Mouse (Mus musculus): ENCODE measurements around the gene Abca9.

Abca9 gene

DNA sequence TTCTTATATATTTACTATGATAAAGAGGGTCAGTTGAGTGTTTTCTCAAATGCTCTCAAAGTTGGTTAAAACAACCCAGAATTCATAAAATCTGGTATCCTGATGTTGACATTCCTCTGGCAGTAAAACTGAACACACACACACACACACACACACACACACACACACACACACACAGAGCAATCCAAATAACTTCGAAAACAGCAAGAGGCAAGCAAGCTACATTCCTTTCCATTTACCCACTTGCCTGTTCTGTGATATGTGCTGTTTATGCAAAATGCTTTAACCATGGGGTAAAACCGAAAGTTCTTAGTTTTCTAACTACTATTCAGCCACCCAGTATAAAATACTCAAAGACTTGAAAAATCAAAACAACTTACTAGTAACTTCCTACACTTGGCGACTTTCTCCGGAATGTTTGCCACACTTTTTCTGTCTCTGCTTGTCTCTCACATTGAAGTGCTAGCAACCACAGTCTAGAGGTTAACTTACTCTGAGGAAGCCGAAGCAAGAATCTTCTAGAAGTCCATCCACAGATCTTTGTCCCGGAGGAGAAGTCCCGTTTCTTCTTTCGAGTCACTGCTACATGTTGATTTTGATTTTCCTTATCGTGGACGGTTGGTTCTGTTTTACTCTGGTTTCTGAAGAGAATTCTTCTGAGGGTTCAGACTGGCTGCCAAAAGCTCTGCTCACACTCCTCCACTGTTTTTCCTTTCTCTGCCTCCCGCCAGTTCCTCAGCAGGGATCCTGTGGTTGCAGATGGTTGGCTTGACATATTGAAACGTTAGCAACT is at the start of gene Abca9:
Gene Abca9, minus strand, starts transcription at position 738 of the 793 bp plus-strand sequence.
- peak; percentile 13 to 14 for DNase-seq

DNA sequence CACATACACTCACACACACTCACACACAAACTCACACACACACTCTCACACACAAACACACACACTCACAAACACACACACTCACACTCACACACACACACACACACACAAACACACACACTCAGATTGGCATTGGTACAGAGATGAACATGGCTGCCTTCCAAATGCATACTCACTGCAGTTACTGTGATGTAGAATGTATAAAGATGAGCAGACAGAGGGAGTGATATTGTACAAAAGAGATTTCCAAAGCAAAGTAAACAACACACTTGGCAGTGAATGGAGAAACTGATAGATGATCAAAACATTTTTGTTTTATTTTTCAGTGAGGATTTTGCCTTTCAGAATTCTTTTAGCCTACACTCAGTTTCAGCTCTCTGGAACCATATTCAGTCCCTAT is 49.1 kb upstream of the Abca9 start:
- DNase-seq: no peak

GRCm38 (mm10) chr11:110203930-110204329 is 35.9 kb upstream of the Abca9 start:
- DNase-seq: no peak

DNA sequence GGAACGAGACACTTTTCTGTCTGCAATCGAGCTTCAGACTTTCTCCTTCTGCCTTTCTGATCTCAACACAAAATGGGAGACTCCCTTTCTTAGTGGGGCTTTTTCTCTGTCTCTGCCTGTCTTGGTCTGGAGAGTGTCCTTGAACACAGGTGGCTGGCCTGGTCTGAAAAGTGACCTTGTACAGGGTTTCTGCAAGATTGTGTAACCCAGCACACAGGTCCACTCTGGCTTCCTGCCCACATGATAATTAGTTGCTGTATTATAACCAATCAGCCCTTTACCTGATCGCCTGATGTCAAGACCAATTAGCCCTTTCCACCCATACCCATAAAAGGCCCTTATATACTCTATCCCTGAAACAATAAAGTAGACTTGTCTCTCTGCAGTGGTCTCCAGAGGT is 30.9 kb upstream of the Abca9 start:
- no peak for DNase-seq

DNA sequence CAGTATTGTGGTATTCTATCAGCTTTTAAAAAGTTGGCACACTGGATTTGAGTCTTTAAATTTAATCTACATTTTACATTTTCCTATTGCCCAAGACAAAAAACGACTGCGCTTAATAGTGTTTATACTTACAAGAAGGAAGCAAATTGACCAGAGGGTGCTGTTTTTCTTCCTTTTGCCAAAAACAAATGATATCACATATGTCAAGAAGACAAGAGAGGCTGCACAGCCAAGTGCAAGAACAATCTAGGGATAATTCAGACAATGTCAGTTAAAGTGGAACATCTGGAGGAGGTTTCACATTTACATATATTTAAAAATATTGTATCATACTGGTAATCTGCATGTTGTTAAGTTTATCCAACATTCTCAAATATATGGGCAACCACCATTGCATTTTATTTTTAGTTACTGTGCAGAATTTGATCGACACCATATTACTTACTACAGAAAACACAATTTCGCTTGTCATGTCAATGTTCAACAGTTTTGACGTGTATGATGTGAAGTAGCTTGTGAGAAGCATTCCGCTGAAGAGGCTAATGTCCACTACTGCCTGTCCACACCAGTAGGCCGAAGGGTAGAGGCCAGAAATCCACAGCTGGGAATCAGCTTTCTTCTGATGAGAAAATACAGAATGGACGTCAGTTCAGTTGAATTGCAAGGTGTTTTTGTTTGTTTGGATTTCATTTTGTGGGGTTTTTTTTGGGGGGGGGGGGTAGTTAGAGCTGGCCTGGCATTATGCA is 28.7 kb upstream of the Abca9 start:
- no peak for DNase-seq

DNA sequence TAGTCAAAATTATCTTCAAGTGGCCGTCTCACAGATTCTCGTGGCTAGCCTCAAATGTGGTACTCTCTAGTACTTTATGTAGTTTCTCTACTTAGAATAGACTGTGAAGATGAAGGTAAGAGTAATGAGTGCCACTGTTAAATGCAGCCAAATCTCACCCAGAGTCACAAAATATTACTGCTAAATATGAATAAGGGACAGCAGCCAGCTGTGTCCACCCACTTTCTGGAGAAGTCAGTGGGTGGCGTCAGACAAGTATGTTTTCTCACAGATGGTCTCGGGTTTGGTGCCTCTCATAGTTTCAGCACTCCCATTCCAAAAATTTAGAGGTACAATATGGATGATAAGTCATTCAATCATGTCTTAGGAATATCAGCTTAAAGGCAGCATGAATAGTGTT is 27.3 kb upstream of the Abca9 start:
- no peak for DNase-seq

DNA sequence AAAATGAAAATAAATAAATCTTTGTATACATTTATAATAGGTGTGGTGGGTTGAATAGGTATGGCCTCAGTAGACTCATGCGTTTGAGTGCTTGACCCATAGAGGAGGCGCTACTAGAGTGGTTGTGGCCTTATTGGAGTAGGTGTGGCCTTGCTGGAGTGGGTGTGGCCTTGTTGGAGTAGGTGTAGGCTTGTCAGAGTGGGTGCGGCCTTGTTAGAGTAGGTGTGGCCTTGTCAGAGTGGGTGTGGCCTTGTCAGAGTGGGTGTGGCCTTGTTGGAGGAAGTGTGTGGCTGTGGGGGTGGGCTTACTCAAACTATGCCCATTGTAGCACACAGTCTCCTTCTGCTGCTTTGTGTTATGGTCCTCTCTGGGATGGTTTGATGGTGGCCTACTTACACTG is 3.2 kb upstream of the Abca9 start:
- DNase-seq: no peak

DNA sequence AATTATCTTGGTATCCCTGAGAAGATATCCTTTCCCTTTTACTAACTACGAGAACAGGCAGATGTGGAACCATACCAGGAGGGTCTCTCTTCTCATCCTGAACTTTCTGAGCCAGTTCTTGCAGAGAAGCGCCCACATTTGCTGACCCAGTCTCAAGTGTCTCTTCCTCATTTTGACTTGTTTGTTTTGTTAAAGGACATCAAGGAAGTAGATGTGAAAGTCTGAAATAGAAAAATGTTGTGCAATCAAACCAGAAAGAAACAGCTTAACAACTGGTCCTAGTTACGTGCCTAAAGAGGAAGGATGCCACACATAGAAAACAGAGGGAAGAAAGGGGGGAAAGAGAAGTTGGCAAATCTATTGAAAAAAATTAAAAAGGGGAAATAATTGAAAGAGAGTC is 2.2 kb downstream of the Abca9 start:
- no peak for DNase-seq

- no peak for DNase-seq
Observed at GRCm38 (mm10) chr11:110165409-110165808, 2.6 kb downstream of the Abca9 start.

DNA sequence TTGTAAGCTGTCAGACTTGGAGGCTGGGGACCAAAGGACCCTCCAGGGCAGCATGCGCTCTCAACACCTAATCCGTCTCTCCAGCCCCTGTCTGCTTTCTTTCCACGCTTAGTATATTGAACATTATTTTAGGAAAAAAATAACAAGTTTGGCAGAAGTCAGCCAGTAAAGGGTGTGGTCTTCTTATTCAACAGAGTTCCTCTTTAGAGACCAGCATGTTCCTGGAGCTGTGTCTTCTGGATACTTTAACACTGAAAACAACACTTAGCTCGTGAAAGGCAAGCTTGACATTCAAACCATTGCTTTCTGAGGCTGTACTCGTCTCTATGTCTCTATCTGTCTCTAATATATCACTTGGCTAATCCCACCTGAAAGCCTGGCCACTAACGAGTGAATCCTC is 10.9 kb downstream of the Abca9 start:
- DNase-seq: no peak

GRCm38 (mm10) chr11:110155985-110156384 is 12.0 kb downstream of the Abca9 start:
- DNase-seq: no peak

DNA sequence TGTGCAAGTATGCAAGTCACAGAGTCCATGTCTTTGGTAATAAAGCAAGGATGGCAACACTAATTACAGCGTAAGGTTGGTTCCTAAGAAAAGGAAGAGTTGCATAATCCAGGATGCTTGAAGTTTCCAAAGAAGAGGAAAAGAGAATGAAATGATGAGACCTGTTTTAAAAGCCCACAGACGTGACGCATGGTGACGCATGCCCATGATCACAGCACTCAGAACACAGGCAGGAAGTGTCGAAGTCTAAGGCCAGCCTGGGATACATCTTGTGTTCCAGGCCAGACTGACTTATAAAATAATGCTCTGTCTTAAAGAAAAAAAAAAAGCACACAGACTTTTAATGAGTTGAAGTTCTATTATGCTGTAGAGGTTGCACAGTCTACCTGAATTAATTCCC is 20.4 kb downstream of the Abca9 start:
- DNase-seq: no peak

- DNase-seq: peak; percentile 49 to 51
Observed at GRCm38 (mm10) chr11:110145421-110145820, 22.6 kb downstream of the Abca9 start.

GRCm38 (mm10) chr11:110130760-110131159 is 37.2 kb downstream of the Abca9 start:
- no peak for DNase-seq

GRCm38 (mm10) chr11:110111137-110111536 is 56.9 kb downstream of the Abca9 start:
- no peak for DNase-seq

GRCm38 (mm10) chr11:110101437-110101836 is 66.6 kb downstream of the Abca9 start:
- no peak for DNase-seq

DNA sequence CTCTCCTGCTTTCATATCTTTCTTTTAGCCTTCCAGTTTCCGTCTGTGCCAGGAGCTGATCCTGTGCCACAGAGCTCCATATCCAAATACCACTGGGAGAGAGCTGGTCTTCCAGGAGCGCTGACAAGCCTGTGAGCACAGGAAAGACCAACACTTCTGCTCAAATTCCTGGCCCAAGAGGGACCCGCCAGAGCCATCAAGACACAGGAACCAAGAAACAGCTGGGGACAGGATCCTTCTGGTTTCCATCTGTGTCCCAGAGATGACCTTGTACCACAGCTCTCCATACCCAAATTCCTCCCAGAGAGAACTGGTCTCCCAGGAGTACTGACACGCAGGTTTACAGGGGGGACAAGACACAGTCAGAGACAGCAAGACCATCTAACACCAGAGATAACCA is 69.1 kb downstream of the Abca9 start:
- no peak for DNase-seq

GRCm38 (mm10) chr11:110097465-110097864 is 70.5 kb downstream of the Abca9 start:
- peak in 1 of 2 experiments; percentile 26 for DNase-seq

- DNase-seq: peak in 1 of 2 experiments; percentile 42
Observed at GRCm38 (mm10) chr11:110095858-110096257, 72.1 kb downstream of the Abca9 start, which contains the start of gene Abca8a. Gene Abca8a (minus strand): TSS chr11:110095978.

- no peak for DNase-seq
Observed at GRCm38 (mm10) chr11:110094846-110095380, 73.1 kb downstream of the Abca9 start.

- peak in 1 of 2 experiments; percentile 13 for DNase-seq
Observed at GRCm38 (mm10) chr11:110094236-110094635, 73.8 kb downstream of the Abca9 start.

- no peak for DNase-seq
Observed at GRCm38 (mm10) chr11:110091328-110091727, 76.7 kb downstream of the Abca9 start.

- DNase-seq: no peak
Observed at GRCm38 (mm10) chr11:110072158-110072557, 95.8 kb downstream of the Abca9 start.

DNA sequence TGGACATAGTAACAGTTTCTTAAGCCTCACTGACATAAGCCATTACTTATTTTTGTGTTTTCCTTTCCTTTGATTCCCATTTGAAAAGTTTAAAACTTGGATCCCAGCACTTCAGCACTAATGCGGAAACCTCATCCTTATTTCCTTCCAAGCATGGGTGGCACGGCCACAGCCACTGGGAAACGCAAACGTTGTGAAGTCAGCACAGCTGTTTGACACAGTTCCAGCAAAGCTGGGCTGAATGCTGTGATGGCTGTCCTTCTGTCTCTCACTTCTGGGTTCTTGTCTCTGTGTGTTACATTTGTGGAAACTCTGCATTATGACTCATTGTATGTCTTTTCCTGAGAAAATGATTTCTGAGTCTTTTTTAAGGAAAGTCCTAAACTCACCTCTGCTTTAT is 107.0 kb downstream of the Abca9 start:
- peak in 1 of 2 experiments; percentile 3 for DNase-seq
